Mouse (Mus musculus): Measurements from ENCODE around the gene Pigl. TPM values are rescaled to one million over a fixed set of nuclear protein-coding genes. Genes with fewer than 3 reads are reported as not detected.
"Not testable (repeated sequence)": the region's sequence is repeated elsewhere in the genome, so short reads cannot be mapped to it uniquely, and the experiment has no call there.

Pigl gene
- polyA plus RNA-seq, 1 experiment from 2014 or later, result 6.6 TPM

GRCm38 (mm10) chr11:62462529-62462928, 4.3 kb downstream of the Pigl start:
- WGBS, result 98% methylated on average over 1 of the region's 1 CpGs
- H3K9me3 ChIP-seq (ENCODE audit: control insufficient read depth, low read length); H3K27ac ChIP-seq (replicated peaks; ENCODE audit: low read depth, low read length); DNase-seq; ATAC-seq (ENCODE audit: low FRiP score, low TSS enrichment); H3K4me1 ChIP-seq (ENCODE audit: control insufficient read depth, insufficient read depth, low read length); H3K36me3 ChIP-seq (ENCODE audit: control insufficient read depth, insufficient read depth, low read length); H3K4me2 ChIP-seq (ENCODE audit: low read length); H3K27me3 ChIP-seq (ENCODE audit: control insufficient read depth, insufficient read depth, low read length); H3K4me3 ChIP-seq (replicated peaks; ENCODE audit: low read depth, low read length); H3K9ac ChIP-seq (replicated peaks; ENCODE audit: low read length): not testable (repeated sequence)

- Histone ChIP-seq H3K9ac (replicated peaks; ENCODE audit: low read length) (no peak overlapping the region), H3K4me2 (ENCODE audit: low read length) (no peak overlapping the region), H3K9me3 (ENCODE audit: control insufficient read depth, low read length) (no peaks in the 10 kb centered on the region), H3K4me3 (replicated peaks; ENCODE audit: low read depth, low read length) (no peak overlapping the region), H3K27ac (replicated peaks; ENCODE audit: low read depth, low read length) (no peak overlapping the region), H3K27me3 (ENCODE audit: control insufficient read depth, insufficient read depth, low read length) (no peaks in the 10 kb centered on the region), H3K36me3 (ENCODE audit: control insufficient read depth, insufficient read depth, low read length) (no peaks in the 10 kb centered on the region), H3K4me1 (ENCODE audit: control insufficient read depth, insufficient read depth, low read length) (0 out of 2 replicates have a peak, but pooled peaks cover 5% of the 10 kb centered on the region)
- no peak for DNase-seq
- 62% methylated on average over 2 of the region's 2 CpGs for WGBS
- ATAC-seq (ENCODE audit: low FRiP score, low TSS enrichment), result no peak
These were observed 5.1 kb downstream of the Pigl start for GRCm38 (mm10) chr11:62463225-62463915.

GRCm38 (mm10) chr11:62464696-62465095, 6.4 kb downstream of the Pigl start:
- no peaks in the 10 kb centered on the region for H3K27me3 ChIP-seq (ENCODE audit: control insufficient read depth, insufficient read depth, low read length)
- H3K4me3 ChIP-seq (replicated peaks; ENCODE audit: low read depth, low read length), result no peak overlapping the region
- H3K4me1 ChIP-seq (ENCODE audit: control insufficient read depth, insufficient read depth, low read length), result no peaks in the 10 kb centered on the region
- 96% methylated on average over 3 of the region's 3 CpGs for WGBS
- DNase-seq (no peak), ATAC-seq (ENCODE audit: low FRiP score, low TSS enrichment) (no peak)
- H3K9me3 ChIP-seq (ENCODE audit: control insufficient read depth, low read length), result no peaks in the 10 kb centered on the region
- H3K36me3 ChIP-seq (ENCODE audit: control insufficient read depth, insufficient read depth, low read length), result no peaks in the 10 kb centered on the region
- no peak overlapping the region for H3K9ac ChIP-seq (replicated peaks; ENCODE audit: low read length)
- no peak overlapping the region for H3K27ac ChIP-seq (replicated peaks; ENCODE audit: low read depth, low read length)
- no peak overlapping the region for H3K4me2 ChIP-seq (ENCODE audit: low read length)

GRCm38 (mm10) chr11:62465849-62466248, 7.6 kb downstream of the Pigl start:
- Histone ChIP-seq H3K36me3 (ENCODE audit: control insufficient read depth, insufficient read depth, low read length) (no peaks in the 10 kb centered on the region), H3K4me2 (ENCODE audit: low read length) (no peak overlapping the region), H3K27me3 (ENCODE audit: control insufficient read depth, insufficient read depth, low read length) (no peaks in the 10 kb centered on the region), H3K9me3 (ENCODE audit: control insufficient read depth, low read length) (no peaks in the 10 kb centered on the region), H3K4me1 (ENCODE audit: control insufficient read depth, insufficient read depth, low read length) (no peaks in the 10 kb centered on the region), H3K9ac (replicated peaks; ENCODE audit: low read length) (no peak overlapping the region), H3K27ac (replicated peaks; ENCODE audit: low read depth, low read length) (no peak overlapping the region), H3K4me3 (replicated peaks; ENCODE audit: low read depth, low read length) (no peak overlapping the region)
- ATAC-seq (ENCODE audit: low FRiP score, low TSS enrichment) (no peak), DNase-seq (no peak)
- WGBS, result 88% methylated on average over 3 of the region's 3 CpGs

- ATAC-seq (ENCODE audit: low FRiP score, low TSS enrichment) (no peak), DNase-seq (no peak)
- Histone ChIP-seq H3K36me3 (ENCODE audit: control insufficient read depth, insufficient read depth, low read length) (no peaks in the 10 kb centered on the region), H3K9ac (replicated peaks; ENCODE audit: low read length) (no peak overlapping the region), H3K4me1 (ENCODE audit: control insufficient read depth, insufficient read depth, low read length) (no peaks in the 10 kb centered on the region), H3K9me3 (ENCODE audit: control insufficient read depth, low read length) (no peaks in the 10 kb centered on the region), H3K4me2 (ENCODE audit: low read length) (no peak overlapping the region), H3K4me3 (replicated peaks; ENCODE audit: low read depth, low read length) (no peak overlapping the region), H3K27ac (replicated peaks; ENCODE audit: low read depth, low read length) (no peak overlapping the region), H3K27me3 (ENCODE audit: control insufficient read depth, insufficient read depth, low read length) (no peaks in the 10 kb centered on the region)
- 92% methylated on average over 3 of the region's 3 CpGs for WGBS
These were observed 8.3 kb downstream of the Pigl start for GRCm38 (mm10) chr11:62466546-62466945.

GRCm38 (mm10) chr11:62467289-62467688, 9.0 kb downstream of the Pigl start:
- H3K4me3 ChIP-seq (replicated peaks; ENCODE audit: low read depth, low read length); H3K9me3 ChIP-seq (ENCODE audit: control insufficient read depth, low read length); DNase-seq; H3K4me1 ChIP-seq (ENCODE audit: control insufficient read depth, insufficient read depth, low read length); H3K27ac ChIP-seq (replicated peaks; ENCODE audit: low read depth, low read length); ATAC-seq (ENCODE audit: low FRiP score, low TSS enrichment); H3K9ac ChIP-seq (replicated peaks; ENCODE audit: low read length); H3K4me2 ChIP-seq (ENCODE audit: low read length); H3K27me3 ChIP-seq (ENCODE audit: control insufficient read depth, insufficient read depth, low read length); H3K36me3 ChIP-seq (ENCODE audit: control insufficient read depth, insufficient read depth, low read length): not testable (repeated sequence)

GRCm38 (mm10) chr11:62470451-62470850, 12.2 kb downstream of the Pigl start:
- Histone ChIP-seq H3K9me3 (ENCODE audit: control insufficient read depth, low read length) (no peaks in the 10 kb centered on the region), H3K9ac (replicated peaks; ENCODE audit: low read length) (no peak overlapping the region), H3K4me3 (replicated peaks; ENCODE audit: low read depth, low read length) (no peak overlapping the region), H3K36me3 (ENCODE audit: control insufficient read depth, insufficient read depth, low read length) (no peaks in the 10 kb centered on the region), H3K4me2 (ENCODE audit: low read length) (no peak overlapping the region), H3K4me1 (ENCODE audit: control insufficient read depth, insufficient read depth, low read length) (no peaks in the 10 kb centered on the region), H3K27me3 (ENCODE audit: control insufficient read depth, insufficient read depth, low read length) (no peaks in the 10 kb centered on the region), H3K27ac (replicated peaks; ENCODE audit: low read depth, low read length) (no peak overlapping the region)
- DNase-seq, result no peak
- 98% methylated on average over 6 of the region's 6 CpGs for WGBS
- no peak for ATAC-seq (ENCODE audit: low FRiP score, low TSS enrichment)

GRCm38 (mm10) chr11:62473516-62473915, 15.3 kb downstream of the Pigl start:
- Histone ChIP-seq H3K4me2 (ENCODE audit: low read length) (no peak overlapping the region), H3K4me1 (ENCODE audit: control insufficient read depth, insufficient read depth, low read length) (no peaks in the 10 kb centered on the region), H3K9ac (replicated peaks; ENCODE audit: low read length) (no peak overlapping the region), H3K27ac (replicated peaks; ENCODE audit: low read depth, low read length) (no peak overlapping the region), H3K27me3 (ENCODE audit: control insufficient read depth, insufficient read depth, low read length) (no peaks in the 10 kb centered on the region), H3K36me3 (ENCODE audit: control insufficient read depth, insufficient read depth, low read length) (no peaks in the 10 kb centered on the region), H3K9me3 (ENCODE audit: control insufficient read depth, low read length) (no peaks in the 10 kb centered on the region), H3K4me3 (replicated peaks; ENCODE audit: low read depth, low read length) (no peak overlapping the region)
- no peak for ATAC-seq (ENCODE audit: low FRiP score, low TSS enrichment)
- 97% methylated on average over 5 of the region's 5 CpGs for WGBS
- DNase-seq, result no peak

- Histone ChIP-seq H3K27ac (replicated peaks; ENCODE audit: low read depth, low read length) (no peak overlapping the region), H3K4me1 (ENCODE audit: control insufficient read depth, insufficient read depth, low read length) (no peaks in the 10 kb centered on the region), H3K4me3 (replicated peaks; ENCODE audit: low read depth, low read length) (no peak overlapping the region), H3K4me2 (ENCODE audit: low read length) (no peak overlapping the region), H3K9me3 (ENCODE audit: control insufficient read depth, low read length) (no peaks in the 10 kb centered on the region), H3K27me3 (ENCODE audit: control insufficient read depth, insufficient read depth, low read length) (no peaks in the 10 kb centered on the region), H3K36me3 (ENCODE audit: control insufficient read depth, insufficient read depth, low read length) (no peaks in the 10 kb centered on the region), H3K9ac (replicated peaks; ENCODE audit: low read length) (no peak overlapping the region)
- 97% methylated on average over 4 of the region's 4 CpGs for WGBS
- DNase-seq (no peak), ATAC-seq (ENCODE audit: low FRiP score, low TSS enrichment) (no peak)
These were observed 17.9 kb downstream of the Pigl start for GRCm38 (mm10) chr11:62476156-62476555.
